Mouse (Mus musculus) limb, embryonic 15.5 days (tissue): Measurements from ENCODE around the gene Glt6d1. TPM values are rescaled to one million over a fixed set of nuclear protein-coding genes. Genes with fewer than 3 reads are reported as not detected.

Experiments used
- ATAC-seq: fragments of 200-750 bp; cut with Nextera tagmentation; 2 replicates; pipeline ENCODE4 v1.8.0; 2017; ENCODE audit warnings: low read depth, moderate TSS enrichment; ENCODE audit not compliant: insufficient number of reproducible peaks, low FRiP score, low TSS enrichment
- H3K27ac ChIP-seq: fragments of 300-500 bp; sonication (generic); 2 replicates; pipeline ENCODE4 v1.5.1; 2015; ENCODE audit warnings: moderate library complexity, mild to moderate bottlenecking, inconsistent platforms
- H3K27me3 ChIP-seq: fragments of 300-500 bp; sonication (generic); 2 replicates; pipeline ENCODE4 v1.6.1; 2015; ENCODE audit warnings: inconsistent platforms
- H3K36me3 ChIP-seq: fragments of 300-500 bp; sonication (generic); 2 replicates; pipeline ENCODE4 v1.6.1; 2015; ENCODE audit warnings: inconsistent platforms
- H3K4me1 ChIP-seq: fragments of 300-500 bp; sonication (generic); 2 replicates; pipeline ENCODE4 v1.6.1; 2015; ENCODE audit warnings: inconsistent platforms
- H3K4me2 ChIP-seq: fragments of 300-500 bp; sonication (generic); 2 replicates; pipeline ENCODE4 v1.6.1; 2015; ENCODE audit warnings: mild to moderate bottlenecking, inconsistent platforms
- H3K4me3 ChIP-seq: fragments of 300-500 bp; sonication (generic); 2 replicates; pipeline ENCODE4 v1.5.1; 2015; ENCODE audit warnings: mild to moderate bottlenecking, inconsistent platforms
- H3K9ac ChIP-seq: fragments of 300-500 bp; sonication (generic); 2 replicates; pipeline ENCODE4 v1.6.1; 2015; ENCODE audit warnings: inconsistent platforms
- H3K9me3 ChIP-seq: fragments of 300-500 bp; sonication (generic); 2 replicates; pipeline ENCODE4 v1.6.1; 2016; ENCODE audit warnings: inconsistent platforms
- WGBS: fragments of 180-500 bp; shearing (Covaris S2); methylation state at CpG from one replicate; pipeline ENCODE4 v1.1.7; 2015; 5-methylcytosine and 5-hydroxymethylcytosine counted together
- polyA plus RNA-seq: library from polyadenylated mRNA; unstranded; fragments of >200 nt; fragmentation: Nextera tagmentation; extraction: Ambion mirVana; gene quantifications from 2 replicates; pipeline ENCODE4 v1.2.1, GENCODE M21; 2015

The Glt6d1 gene
- polyA plus RNA-seq, 1 experiment from 2014 or later: not detected

DNA sequence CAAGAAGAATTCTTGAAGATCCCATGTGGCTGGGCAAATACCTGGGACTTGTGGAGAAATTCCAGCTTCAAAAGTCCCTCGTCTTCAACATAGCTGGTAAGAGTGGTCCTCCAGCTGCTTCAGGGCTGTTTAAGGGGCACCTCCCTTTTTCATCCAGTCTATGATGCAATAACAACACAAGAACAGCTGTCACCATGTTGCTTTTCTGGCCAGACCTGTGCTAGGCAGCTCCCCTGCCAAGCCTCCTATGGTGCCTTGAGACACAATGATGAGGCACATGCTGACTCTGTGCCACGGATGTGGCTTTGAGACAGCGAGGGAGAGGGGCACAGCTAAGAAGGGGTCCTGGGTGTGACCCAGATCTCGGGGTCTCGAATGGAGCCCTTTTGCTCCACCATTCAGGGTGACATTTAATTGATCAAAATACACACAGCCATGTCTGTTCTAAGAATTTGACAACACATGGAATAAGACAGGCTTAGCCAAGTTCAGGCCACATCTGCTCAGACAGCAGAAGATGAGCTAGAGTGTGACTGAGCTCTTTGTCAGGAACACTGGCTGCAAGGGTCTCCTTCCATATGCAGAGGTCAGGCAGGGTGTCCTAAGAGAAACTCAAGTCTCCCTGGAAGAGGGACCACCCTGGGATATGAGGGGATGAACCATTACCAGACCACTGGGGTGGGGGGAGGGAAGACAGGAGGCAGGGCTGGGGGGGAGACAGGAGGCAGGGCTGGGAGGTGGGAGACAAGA is 29.9 kb downstream of the Glt6d1 start:
- H3K36me3 ChIP-seq: no peaks in the 10 kb centered on the region
- H3K9me3 ChIP-seq: no peaks in the 10 kb centered on the region
- H3K9ac ChIP-seq: no peak overlapping the region
- no peak for ATAC-seq
- H3K27me3 ChIP-seq: no peaks in the 10 kb centered on the region
- H3K4me2 ChIP-seq: no peak overlapping the region
- H3K4me3 ChIP-seq: no peak overlapping the region
- WGBS: 65% methylated on average over 5 of the region's 5 CpGs
- no peaks in the 10 kb centered on the region for H3K4me1 ChIP-seq
- no peak overlapping the region for H3K27ac ChIP-seq

DNA sequence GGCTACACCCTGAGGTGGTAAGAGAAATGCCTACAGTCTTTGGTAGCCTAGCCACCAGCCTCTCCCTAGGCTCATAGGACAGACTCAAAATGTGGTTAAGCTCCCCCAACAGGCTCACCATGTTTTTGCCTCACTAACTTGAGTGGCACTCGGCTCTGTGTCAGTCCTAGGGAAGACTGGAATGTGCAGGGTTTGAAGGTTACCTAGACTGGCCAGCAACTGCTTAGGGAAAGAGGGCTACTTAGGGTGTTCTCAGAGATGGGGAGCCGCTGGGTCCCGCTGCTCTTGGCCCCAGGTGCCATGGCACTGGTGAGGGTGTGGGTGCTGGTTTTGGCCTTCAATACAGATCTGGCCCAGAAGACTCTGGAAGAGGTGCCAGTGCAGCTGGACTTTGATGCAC is 33.7 kb downstream of the Glt6d1 start, which contains the start of gene Gm13539:
Gm13539 (plus strand) TSS at position 301 of the 400 bp plus-strand sequence.
- no peaks in the 10 kb centered on the region for H3K36me3 ChIP-seq
- no peaks in the 10 kb centered on the region for H3K4me1 ChIP-seq
- H3K27me3 ChIP-seq: no peaks in the 10 kb centered on the region
- no peak for ATAC-seq
- no peak within 1 kb of the TSS for H3K27ac ChIP-seq
- 82% methylated on average over 3 of the region's 3 CpGs for WGBS
- no peak within 1 kb of the TSS for H3K9ac ChIP-seq
- no peak within 1 kb of the TSS for H3K4me2 ChIP-seq
- no peak within 1 kb of the TSS for H3K4me3 ChIP-seq
- no peaks in the 10 kb centered on the region for H3K9me3 ChIP-seq

DNA sequence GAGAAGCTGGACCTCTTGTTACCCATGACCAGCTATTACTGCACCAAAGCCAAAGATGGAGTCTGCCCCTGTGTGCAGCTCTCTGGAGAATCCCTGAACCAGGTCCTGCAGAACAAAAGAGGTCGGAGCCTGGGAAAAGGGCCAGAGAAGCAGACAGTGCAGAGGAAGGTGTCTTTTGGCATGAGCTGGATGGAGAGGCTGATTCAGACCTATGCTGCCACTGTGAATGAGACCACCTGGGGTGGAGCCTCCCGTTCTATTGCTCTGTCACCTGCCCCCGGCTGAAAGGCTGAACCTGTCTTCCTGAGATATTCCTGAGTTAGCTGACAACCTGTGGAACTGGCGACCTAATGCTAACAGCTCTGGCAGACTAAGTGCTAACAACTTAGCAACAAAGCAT is 34.7 kb downstream of the Glt6d1 start:
- Histone ChIP-seq H3K4me3 (no peak overlapping the region), H3K36me3 (no peaks in the 10 kb centered on the region), H3K9me3 (no peaks in the 10 kb centered on the region), H3K27ac (no peak overlapping the region), H3K4me1 (no peaks in the 10 kb centered on the region), H3K27me3 (no peaks in the 10 kb centered on the region), H3K4me2 (no peak overlapping the region), H3K9ac (no peak overlapping the region)
- WGBS: 35% methylated on average over 4 of the region's 4 CpGs
- ATAC-seq: no peak

DNA sequence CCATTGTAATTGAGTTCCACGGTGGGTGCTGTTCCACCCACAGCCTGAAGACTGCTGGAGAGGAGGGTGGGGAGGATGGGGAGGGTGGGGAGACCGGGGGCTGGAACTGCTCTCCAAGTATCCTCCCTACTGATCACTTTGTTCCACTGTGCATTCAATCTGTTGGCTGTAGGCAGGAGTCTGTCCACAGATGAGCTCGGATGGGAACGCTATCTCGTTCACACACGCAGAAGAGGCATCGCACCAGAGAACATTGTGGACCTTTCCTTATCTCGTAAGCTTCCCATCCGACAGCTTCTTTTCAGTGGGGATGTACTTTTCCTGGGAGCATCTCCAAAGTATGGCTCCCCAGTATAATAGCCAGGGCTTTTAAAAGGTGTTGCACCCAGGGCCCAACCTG is 36.6 kb downstream of the Glt6d1 start:
- Histone ChIP-seq H3K9me3 (no peaks in the 10 kb centered on the region), H3K36me3 (no peaks in the 10 kb centered on the region), H3K9ac (no peak overlapping the region), H3K4me1 (no peaks in the 10 kb centered on the region), H3K4me3 (no peak overlapping the region), H3K4me2 (no peak overlapping the region), H3K27ac (no peak overlapping the region), H3K27me3 (no peaks in the 10 kb centered on the region)
- no peak for ATAC-seq
- WGBS: 87% methylated on average over 9 of the region's 9 CpGs

DNA sequence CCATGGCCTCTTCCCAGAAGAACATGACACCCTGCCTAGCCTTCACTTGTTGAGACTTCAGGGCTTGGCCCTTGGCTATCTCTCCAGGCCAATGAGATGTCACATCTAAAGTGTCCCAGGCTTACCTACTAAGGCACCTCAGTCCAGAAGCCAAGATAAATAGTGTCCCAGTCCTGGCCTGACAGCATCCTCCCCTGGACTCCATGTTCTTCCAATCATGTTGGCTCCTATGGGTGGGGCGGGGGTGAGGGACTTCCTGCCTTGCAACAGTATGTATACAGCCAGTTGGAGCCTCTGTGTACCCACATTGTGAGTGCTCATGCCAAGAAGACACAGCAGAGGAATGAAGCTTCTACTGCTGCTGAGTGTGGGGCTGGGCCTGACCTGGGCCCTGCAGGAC is 38.9 kb downstream of the Glt6d1 start, which contains the start of gene Lcn11:
Lcn11 (plus strand) TSS at position 301 of the 400 bp plus-strand sequence.
- H3K4me1 ChIP-seq: no peaks in the 10 kb centered on the region

DNA sequence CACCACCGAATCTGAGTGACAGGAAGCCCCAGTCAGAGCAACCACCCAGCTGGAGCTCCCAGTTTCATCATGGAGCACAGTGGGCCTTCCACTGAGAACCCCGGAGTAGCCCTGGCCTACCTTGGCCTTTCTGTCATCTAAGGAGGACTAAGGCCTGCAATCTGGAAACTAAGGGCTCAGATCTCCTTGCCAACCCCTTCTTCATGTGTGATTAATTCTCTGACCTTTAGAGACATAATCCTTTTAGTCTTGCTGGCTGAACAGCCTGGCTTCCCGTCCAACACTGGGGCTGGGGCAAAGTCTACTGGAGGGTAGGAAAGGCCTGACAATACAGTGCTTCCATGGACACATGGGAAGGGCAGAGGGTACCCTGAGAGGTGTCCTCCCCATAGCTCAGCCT is 39.7 kb downstream of the Glt6d1 start:
- H3K27ac ChIP-seq: no peak overlapping the region
- no peaks in the 10 kb centered on the region for H3K4me1 ChIP-seq
- no peaks in the 10 kb centered on the region for H3K27me3 ChIP-seq
- H3K4me3 ChIP-seq: no peak overlapping the region
- ATAC-seq: no peak
- H3K4me2 ChIP-seq: no peak overlapping the region
- H3K9ac ChIP-seq: no peak overlapping the region
- no peaks in the 10 kb centered on the region for H3K36me3 ChIP-seq
- WGBS: 83% methylated on average over 3 of the region's 3 CpGs
- H3K9me3 ChIP-seq: no peaks in the 10 kb centered on the region

More for the DNA sequence above, 38.9 kb downstream of the Glt6d1 start, which contains the start of gene Lcn11:
- no peak within 1 kb of the TSS for H3K4me3 ChIP-seq
- H3K9me3 ChIP-seq: no peaks in the 10 kb centered on the region
- no peak within 1 kb of the TSS for H3K27ac ChIP-seq
- ATAC-seq: no peak
- H3K36me3 ChIP-seq: no peaks in the 10 kb centered on the region
- no peak within 1 kb of the TSS for H3K9ac ChIP-seq
- H3K27me3 ChIP-seq: no peaks in the 10 kb centered on the region
- 83% methylated on average over 1 of the region's 1 CpGs for WGBS
- no peak within 1 kb of the TSS for H3K4me2 ChIP-seq

DNA sequence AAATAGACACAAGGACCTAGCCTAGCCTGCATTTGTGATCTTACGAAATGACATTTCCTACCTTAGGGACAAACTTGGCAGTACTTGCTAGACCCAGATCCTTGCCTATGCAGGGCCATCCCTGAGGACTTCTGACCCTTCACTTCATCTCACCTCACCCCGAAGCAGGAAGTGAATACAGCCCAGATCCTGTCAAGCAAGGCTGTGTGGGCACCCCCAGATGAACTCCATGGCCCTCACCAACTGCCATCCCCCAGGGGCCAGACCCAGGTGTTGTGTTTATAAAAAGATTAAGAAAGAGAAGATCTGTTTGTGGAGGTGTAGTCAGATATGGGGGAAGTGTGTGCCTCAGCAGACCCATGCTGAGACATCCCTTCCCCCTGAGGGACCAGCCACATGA is 41.0 kb downstream of the Glt6d1 start:
- no peaks in the 10 kb centered on the region for H3K27me3 ChIP-seq
- no peak overlapping the region for H3K4me3 ChIP-seq
- no peak for ATAC-seq
- no peaks in the 10 kb centered on the region for H3K36me3 ChIP-seq
- 76% methylated on average over 2 of the region's 2 CpGs for WGBS
- H3K9ac ChIP-seq: no peak overlapping the region
- H3K4me2 ChIP-seq: no peak overlapping the region
- no peaks in the 10 kb centered on the region for H3K9me3 ChIP-seq
- H3K27ac ChIP-seq: no peak overlapping the region
- no peaks in the 10 kb centered on the region for H3K4me1 ChIP-seq

DNA sequence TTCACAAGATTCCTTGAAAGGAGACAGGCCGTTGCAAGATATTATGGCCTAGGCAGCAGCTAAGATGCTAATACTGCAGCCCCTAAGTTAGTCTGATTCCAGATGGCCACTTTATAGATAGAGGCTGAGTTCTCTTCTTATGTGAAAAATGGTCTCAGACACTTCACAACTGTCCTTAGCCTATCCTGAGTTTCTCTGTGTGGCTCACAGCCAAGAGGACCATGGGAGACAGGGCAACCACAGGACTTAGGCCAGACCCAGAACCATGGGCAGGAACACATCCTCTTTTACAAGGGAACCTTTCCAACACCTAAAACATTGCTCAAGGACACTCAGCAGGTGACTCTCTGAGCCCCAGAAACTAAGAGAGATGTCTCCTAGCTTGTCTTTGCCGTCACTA is 42.1 kb downstream of the Glt6d1 start:
- Histone ChIP-seq H3K4me3 (no peak overlapping the region), H3K9me3 (no peaks in the 10 kb centered on the region)
- WGBS: 83% methylated on average over 2 of the region's 2 CpGs

DNA sequence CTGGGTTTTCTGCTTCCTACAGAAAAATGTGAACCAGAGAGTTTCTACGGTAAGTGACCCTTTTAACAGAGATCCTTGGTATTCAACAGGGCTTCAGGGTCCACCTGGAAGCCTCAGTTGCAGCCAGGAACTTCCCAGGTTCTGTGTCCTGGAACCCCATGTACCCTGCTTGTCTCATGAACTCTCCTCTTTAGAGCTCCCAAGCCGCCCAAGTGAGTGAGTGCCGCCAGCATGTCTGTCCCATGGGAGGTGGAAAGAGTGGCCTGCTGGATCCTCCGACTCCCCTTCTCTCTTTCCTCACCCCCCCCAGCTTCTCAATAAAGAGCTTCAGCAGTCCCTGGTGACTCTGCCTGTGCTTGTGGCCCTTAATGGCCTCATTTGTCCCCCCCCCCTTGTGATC is 47.9 kb downstream of the Glt6d1 start:
- Histone ChIP-seq H3K4me1 (no peaks in the 10 kb centered on the region), H3K4me3 (no peak overlapping the region), H3K9me3 (no peaks in the 10 kb centered on the region), H3K4me2 (no peak overlapping the region), H3K27me3 (no peaks in the 10 kb centered on the region), H3K36me3 (no peaks in the 10 kb centered on the region), H3K27ac (no peak overlapping the region), H3K9ac (no peak overlapping the region)
- WGBS: 75% methylated on average over 4 of the region's 4 CpGs
- no peak for ATAC-seq

More for the DNA sequence above, 42.1 kb downstream of the Glt6d1 start:
- Histone ChIP-seq H3K4me2 (no peak overlapping the region), H3K36me3 (no peaks in the 10 kb centered on the region), H3K9ac (no peak overlapping the region), H3K4me1 (no peaks in the 10 kb centered on the region), H3K27ac (no peak overlapping the region), H3K27me3 (no peaks in the 10 kb centered on the region)
- no peak for ATAC-seq

DNA sequence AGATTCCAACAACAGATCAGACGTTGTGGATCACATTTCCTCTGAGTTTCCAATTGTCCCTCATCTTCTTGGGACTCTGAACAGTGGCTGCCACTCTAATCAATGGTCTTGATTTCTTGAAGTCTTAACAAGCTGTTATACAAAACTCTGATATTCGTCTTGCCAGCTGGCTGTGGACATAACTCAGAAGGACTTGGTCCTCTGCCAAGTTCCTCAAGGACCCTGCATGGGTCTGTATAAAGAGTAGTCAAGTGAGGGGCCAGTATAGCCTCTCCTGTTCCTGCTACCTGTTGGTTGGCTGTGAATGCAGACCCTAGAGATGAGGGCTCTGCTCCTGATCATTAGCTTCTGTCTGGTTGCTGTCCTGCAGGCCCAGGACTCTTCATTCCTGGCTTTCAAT is 50.4 kb downstream of the Glt6d1 start, which contains the start of gene Lcn3:
Lcn3 (plus strand) TSS at position 301 of the 400 bp plus-strand sequence.
- Histone ChIP-seq H3K27ac (no peak within 1 kb of the TSS), H3K4me2 (no peak within 1 kb of the TSS), H3K4me1 (no peaks in the 10 kb centered on the region), H3K36me3 (no peaks in the 10 kb centered on the region), H3K4me3 (no peak within 1 kb of the TSS), H3K27me3 (no peaks in the 10 kb centered on the region), H3K9me3 (no peaks in the 10 kb centered on the region), H3K9ac (no peak within 1 kb of the TSS)
- no peak for ATAC-seq
- 41% methylated on average over 2 of the region's 2 CpGs for WGBS

DNA sequence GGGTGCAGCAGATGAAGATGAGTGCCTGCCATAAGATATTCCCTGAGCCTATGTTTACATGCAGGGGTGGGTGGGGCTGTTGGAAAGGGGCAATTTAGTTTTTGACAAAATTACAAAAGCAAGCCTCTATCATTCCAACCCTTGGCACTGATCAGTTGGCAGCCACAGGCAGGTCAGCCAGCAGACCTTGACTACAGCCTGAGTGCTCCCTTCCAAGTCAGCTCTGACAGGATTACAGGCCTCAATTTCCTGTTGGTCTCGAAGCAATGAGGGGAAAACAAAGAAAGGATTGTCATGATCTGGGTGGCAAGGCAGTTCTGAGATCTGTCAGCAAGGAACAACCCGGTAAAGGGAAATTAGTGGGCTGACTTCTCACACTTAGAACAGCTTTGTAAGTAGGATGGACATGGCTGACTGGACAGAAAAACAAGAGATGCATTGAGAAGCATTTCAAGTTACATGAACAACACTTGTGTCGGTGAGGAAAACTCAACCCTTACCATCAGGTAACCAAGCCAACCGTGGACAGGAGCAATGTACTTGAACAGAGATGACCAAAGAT is 57.5 kb downstream of the Glt6d1 start:
- no peaks in the 10 kb centered on the region for H3K9me3 ChIP-seq
- H3K4me1 ChIP-seq: no peaks in the 10 kb centered on the region
- H3K27ac ChIP-seq: no peak overlapping the region
- 63% methylated on average over 4 of the region's 4 CpGs for WGBS
- no peaks in the 10 kb centered on the region for H3K36me3 ChIP-seq
- no peak overlapping the region for H3K9ac ChIP-seq
- no peaks in the 10 kb centered on the region for H3K27me3 ChIP-seq
- no peak overlapping the region for H3K4me3 ChIP-seq
- no peak for ATAC-seq
- no peak overlapping the region for H3K4me2 ChIP-seq

DNA sequence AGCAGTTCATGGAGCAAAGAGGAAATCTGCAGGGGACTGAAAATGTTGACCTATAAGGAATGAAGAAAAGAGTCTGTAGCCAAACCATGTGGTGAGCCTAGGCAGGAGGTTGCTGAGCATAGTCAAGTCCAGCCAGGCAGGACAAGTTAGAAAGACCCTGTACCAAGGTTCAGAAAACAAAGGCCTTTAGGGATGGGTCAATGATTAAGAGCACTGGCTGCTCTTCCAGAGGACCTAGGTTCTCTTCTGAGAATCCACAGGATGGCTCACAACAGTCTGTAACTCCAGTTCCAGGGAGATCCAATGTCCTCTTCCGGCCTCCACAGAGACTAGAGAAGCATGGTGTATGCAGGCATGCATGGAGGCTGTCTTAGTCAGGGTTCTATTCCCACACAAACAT is 61.4 kb downstream of the Glt6d1 start:
- no peaks in the 10 kb centered on the region for H3K9me3 ChIP-seq
- no peak for ATAC-seq
- 83% methylated on average over 1 of the region's 1 CpGs for WGBS
- no peak overlapping the region for H3K4me2 ChIP-seq
- H3K27ac ChIP-seq: no peak overlapping the region
- no peaks in the 10 kb centered on the region for H3K36me3 ChIP-seq
- no peaks in the 10 kb centered on the region for H3K27me3 ChIP-seq
- H3K4me1 ChIP-seq: no peaks in the 10 kb centered on the region
- H3K4me3 ChIP-seq: no peak overlapping the region
- no peak overlapping the region for H3K9ac ChIP-seq
